Mouse (Mus musculus): ENCODE measurements around the gene Bub1b.

DNA sequence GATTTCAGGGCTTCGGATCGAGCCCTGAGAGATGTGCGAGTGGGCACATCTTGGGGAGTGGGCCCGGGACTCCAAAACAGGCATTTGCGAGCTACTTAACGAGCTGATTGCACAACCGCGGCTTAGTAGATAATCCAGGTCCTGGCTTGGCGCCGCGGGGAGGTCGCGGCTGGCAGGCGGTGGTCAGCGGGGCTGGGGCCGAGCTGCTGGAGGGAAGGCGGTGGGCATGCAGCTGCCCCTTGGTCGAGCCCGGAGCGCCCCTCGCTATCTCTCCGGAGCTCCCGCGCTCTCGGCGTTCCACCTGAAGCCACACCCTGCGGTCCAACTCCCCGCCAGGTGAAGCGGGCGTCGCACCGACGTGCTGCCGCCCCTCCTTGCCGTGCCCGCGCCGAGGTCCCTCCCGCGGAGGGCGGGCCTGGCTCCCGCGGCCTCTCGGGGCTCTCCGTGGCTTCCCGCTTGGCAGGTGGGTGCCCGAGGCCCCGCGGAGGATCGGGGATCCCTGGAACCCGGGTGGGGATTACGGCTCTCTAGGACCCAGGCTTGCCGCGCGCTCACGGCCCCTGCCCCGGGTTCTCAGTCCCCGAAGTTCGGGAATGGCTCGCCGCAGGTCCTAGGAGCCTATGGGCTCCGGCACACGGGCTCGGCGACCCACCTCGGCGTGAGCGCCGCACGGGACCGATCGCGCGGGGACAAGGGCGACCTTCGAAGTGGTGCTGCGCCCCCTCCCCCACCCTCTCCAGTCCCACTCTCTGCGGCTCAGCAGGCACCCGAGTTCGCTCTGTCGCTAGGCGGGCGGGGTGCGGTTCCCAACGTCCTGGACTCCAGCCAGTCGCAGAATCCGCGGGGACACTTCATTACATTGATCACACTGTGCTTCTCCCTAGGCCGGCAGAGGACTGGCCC is 79.1 kb downstream of the Bub1b start:
- TF ChIP-seq POLR2A (IDR thresholded peaks at IDR 0.05; ENCODE audit: insufficient read length, low read depth) (no peak), CEBPB (IDR thresholded peaks at IDR 0.05; ENCODE audit: insufficient read depth, poor library complexity, severe bottlenecking) (no peak), USF1 (IDR thresholded peaks at IDR 0.05; ENCODE audit: low read depth) (no peak)
